Mouse (Mus musculus): ENCODE data around the gene Cabp1.
"Not testable (repeated sequence)": the region's sequence is repeated elsewhere in the genome, so short reads cannot be mapped to it uniquely, and the experiment has no call there.

The Cabp1 gene

DNA sequence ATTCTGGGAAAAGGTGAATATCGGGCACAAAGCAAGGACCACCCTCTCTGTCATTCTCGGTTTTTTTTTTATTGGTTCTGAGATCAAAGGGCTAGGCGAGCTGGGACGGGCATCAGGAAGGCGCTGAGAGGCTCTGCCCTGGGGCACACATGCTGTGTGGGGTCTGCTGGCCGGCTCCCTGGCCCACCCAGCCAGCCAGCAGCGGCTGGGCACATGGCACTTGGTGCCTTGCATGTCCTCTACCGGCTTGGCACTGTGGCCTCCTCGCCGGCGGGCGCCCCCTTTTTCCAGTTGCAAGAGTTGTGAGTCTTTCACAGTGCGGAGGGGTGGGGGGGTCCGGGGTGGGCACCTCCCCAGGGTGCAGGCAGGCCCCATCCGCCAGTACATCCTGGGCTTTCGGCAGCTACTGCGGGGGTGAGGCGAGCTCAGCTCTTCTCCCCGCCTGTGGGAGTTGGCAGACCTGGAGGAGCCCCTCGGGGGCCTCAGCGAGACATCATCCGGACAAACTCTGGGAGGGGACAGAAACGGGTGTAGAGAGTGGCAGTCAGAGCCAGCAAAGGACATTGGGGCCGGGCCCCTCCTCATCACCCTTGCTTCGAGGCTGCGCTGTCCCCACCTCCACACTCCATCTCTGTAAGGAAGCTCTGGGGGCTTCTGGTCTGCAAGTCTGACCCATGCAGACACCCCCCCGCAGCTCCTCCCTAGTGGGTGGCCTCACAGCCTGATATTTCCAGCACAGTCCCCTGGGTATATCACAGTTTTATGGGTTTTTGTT is 25.4 kb downstream of the Cabp1 start:
- peak; percentile 67 for DNase-seq

DNA sequence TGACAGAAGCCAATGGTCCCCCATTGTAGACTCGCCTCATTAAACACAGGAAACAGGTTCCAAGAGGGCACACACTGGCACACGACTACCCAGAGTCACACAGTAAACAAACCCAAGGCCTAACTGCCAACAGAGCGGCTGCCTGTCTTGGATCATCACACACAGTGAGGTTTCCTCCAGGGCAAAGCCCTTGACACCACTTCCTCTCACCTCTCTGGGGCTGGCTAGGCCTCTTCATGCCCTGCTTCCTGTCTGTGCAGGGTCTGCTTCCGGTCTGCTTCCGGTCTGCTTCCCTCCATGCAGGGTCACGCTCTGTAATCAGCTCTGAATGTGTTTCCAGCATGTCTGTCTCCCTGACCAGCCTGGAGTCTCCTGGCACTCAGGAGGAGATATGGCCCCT is 26.8 kb downstream of the Cabp1 start:
- DNase-seq: peak; percentile 80

- peak; percentile 29 for DNase-seq
Observed at GRCm38 (mm10) chr5:115166815-115167194, 27.4 kb downstream of the Cabp1 start.

DNA sequence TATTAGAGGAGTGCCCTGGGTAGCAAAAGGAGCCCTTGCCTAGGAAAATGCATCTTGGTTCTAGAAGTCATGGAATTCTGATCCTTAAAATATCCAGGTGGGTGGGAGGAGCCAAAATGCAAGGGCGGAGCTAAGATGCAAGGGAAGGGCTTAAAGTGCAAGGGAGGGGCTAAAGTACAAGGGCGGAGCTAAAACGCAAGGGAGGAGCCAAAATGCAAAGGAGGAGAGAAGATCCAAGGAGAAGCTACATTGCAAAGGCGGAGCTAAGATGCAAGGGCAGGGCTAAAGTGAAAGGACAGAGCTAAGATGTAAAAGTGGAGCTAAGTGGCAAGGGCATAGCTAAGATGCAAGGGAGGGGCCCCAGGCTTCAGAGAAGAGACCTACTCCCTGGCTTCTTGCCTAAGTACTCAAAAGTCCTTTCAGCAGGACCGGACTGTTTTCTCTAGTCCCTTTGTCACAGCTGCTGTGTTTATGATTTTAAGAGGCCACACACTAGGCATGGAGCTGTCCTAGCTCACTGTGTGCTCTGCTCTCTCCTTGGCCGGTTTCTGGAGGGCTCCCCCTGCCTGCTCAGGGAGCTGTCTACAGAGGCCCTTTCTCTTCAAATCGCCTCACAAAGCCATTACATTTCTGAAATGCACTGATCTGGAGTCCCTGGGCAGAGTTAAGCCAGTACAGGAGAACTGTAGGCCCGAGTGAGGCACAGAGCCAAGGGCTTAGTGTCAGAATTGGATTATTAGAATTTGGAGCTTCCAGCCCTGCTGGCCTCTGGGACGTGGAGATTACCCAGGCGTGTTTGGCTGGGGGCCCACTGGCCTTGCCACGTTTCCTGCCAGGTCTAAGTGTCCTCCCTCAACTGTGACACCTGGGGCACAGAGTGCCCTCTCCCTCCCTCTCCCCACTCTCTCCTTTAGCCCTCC is 28.0 kb downstream of the Cabp1 start:
- DNase-seq: peak; percentile 56

DNA sequence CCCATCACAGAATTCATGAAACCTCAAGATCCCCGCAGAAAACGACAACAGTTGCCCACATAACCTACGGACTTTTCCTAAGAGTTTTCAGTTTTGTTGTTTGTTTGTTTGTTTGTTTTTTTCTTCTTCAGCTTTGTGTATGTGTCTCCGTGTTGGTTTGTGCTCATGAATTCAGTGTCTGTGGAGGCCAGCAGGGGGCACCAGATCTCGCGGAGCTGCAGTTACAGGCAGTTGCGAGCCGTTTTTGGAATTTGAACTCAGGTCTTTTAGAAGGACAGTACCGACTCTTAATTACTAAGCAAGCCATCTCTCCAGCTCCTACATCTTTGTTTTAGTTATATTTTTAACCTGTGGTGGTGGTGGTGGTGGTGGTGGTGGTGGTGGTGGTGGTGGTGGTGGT is 28.8 kb downstream of the Cabp1 start:
- peak; percentile 66 for DNase-seq

- not testable (repeated sequence) for DNase-seq
Observed at GRCm38 (mm10) chr5:115164446-115164845, 29.7 kb downstream of the Cabp1 start.

- DNase-seq: peak; percentile 82
Observed at GRCm38 (mm10) chr5:115163563-115163962, 30.6 kb downstream of the Cabp1 start.

- DNase-seq: not testable (repeated sequence)
Observed at GRCm38 (mm10) chr5:115161940-115162279, 32.3 kb downstream of the Cabp1 start.

DNA sequence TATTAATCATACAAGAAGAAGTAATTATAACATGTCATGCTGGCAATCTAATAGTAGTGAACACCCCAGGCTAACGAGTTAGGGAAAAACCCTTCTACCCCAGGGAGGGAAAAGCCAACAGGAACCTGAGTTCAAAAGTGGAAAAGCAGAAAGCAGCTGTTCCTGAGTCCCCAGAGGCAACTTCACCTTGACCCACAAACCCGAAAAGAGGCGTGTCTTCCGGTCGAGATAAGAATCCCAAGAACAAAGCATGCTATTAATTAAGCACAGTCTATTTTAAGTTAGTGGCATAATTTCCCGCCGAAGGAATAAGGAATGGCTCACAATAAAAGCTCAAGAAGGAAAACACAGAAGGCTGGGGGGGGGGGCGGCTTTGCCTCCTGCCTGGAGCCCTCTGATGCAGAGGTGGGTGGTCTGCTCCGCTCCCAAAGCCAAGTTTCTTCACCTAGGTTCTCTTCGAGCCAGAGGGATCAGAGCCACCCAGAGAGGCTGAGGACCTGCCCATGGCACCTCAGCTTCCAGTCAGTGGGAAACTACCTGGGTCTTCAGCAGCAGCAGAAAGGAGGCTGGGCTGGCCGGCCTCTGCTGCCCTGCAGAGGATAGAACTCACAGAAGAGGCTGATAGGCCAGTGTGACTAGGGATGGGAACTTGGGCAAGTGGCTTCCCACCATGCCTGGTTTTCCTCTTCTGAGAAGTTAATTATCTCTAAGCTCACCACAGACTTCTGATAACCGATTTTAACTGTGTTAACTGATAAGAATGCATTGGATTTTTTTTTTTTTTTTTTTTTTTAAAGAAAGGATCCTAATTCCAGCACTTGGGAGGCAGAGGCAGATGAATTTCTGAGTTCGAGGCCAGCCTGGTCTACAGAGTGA is 32.9 kb downstream of the Cabp1 start:
- no peak for DNase-seq

DNA sequence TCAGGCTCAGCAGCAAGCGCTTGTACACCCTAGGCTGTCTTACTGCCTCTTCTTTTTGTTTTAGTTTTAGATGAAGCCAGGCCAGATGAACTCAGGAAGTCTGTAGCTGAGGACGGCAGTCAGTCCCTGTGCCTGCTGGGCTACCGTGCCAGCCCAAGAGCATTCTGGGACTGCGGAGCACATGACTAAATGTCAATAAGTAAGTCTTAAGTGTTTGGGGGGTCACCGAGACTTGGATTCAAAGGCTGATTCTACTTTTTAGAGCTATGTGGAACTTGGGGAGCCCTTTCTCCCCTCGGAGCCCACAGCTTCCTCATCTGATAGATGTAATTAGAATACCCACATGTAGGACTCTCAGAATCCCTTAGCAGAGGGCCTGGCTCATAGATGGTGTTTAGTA is 33.5 kb downstream of the Cabp1 start:
- DNase-seq: no peak

DNA sequence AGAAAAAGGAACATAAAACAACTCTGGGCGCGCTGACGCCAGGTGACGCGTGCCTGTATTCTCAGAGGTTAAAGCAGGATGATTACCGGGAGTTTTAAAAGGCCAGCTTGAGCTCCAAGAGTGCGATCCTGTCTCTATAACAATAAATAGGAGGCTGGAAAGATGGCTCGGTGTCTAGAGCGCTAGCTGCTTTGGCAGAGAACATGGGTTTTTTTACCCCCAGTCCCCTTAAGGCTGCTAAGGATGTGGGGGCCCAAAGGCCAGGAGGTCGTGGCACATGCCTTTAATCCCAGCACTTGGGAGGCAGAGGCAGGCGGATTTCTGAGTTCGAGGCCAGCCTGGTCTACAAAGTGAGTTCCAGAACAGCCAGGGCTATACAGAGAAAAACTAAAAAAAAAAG is 35.0 kb downstream of the Cabp1 start:
- no peak for DNase-seq

DNA sequence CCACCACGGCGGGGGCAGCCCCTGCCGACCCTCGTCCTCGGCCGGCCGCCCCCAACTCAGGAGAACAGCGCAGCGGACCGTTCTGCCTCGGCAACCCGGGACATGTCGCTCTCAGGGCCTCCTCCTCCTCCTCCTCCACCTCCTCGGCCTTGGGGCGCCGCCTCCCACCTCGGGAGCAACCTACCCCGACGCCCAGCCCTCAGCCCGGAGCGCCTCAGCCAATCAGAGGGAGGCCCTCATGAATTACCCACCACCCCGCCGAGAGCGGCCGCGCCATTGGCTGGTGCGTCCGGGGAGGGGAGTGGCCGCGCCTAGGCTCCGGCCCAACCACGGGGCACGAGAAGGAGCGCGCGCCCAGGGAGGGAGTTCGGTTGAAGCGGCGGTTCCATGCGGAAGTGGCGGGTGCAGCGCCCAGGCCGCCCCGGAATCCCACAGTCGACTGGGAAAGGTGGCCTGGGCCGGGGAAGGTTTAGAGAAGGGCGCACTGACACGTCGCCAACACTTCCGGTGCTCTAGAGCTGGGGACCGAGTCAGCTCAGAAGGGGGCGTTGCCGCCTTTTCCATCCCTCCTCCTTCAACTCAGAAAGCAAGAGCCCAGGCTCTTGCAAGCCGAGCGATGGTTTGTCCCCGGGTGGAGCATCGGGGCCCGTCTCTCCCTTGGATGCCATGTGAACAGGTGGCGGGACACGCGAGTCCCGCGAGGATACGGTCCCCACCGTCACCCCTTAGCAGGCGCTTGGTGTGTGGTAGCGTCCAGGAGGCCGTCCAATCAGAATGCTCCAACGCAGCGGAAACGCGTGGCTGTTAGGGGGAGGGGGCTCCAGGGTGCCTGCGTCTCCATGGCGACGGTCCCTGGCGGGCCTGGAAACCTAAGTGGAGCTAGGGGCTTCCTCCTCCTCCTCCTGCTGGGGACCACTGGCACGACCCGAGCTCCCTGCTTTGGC is 35.9 kb downstream of the Cabp1 start, which contains the start of gene Mlec:
Gene Mlec (minus strand): TSS at position 140 of the 944 bp plus-strand sequence.
- DNase-seq: peak; percentile 97

DNA sequence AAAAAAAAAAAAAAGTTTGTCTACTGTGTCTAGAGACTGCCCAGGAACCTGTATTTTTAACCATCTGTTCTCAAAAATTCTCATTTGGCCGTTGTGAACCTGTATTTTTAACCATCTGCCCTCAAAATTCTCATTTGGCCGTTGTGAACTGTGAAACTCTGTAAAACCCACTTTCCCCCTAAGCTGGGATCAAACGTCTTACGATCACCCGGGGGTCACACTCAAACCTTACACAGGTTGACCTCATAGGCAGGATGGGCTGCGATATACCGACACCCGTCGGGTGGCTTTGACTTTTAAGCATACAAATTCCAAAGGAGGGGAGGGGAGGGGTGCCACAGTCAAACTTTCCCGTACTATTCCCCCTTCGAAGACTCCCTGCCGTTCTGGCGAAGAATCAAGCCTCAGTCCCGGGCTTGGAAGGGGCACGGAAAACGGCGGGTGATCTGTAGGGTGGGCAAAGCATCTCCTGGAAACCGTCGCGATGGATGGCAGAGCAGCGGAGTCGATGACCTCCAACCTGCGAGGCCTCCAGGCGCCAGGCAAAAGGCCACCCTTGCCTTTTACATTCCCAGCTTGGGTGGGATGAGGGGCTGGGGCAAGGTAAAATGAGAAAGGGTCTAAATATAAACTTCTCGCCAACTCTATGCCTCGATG is 37.1 kb downstream of the Cabp1 start:
- peak; percentile 58 for DNase-seq

DNA sequence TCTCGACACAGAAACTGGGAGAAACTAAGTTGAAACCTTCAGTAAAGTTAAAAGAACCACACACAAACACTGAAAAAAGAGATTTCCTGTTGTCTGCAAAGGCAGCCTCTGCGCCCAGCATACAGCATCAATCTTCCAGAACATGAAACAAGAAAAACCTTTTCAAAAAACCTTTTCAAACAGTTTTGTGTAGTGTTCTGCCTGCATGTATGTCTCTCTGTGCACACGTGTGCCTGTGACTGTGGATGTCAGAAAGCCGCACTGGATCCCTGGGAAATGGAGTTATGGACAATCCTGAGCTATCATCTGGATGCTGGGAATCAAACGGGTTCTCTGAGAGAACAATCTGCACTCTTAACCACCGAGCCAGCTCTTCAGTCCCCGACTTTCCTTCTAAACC is 37.8 kb downstream of the Cabp1 start:
- peak; percentile 45 for DNase-seq

DNA sequence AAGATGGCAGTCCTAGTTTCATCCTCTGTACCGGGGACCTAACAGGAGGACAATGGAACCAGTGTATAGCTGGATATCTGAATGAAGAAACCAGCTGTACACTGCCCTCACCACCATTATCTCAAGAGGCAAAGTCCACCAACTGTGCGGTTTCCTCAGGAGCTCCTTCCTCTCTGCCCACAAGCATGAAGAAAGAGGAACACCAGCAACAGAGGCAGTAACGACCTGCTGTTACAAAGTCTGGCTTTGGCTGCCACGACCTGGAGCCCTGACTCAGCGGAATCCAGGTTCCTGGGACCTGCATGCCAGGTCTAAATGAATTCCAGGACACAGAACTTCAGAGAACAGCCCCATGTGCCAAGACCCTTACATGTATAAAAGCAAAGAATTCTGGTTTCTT is 38.4 kb downstream of the Cabp1 start:
- DNase-seq: peak; percentile 54

DNA sequence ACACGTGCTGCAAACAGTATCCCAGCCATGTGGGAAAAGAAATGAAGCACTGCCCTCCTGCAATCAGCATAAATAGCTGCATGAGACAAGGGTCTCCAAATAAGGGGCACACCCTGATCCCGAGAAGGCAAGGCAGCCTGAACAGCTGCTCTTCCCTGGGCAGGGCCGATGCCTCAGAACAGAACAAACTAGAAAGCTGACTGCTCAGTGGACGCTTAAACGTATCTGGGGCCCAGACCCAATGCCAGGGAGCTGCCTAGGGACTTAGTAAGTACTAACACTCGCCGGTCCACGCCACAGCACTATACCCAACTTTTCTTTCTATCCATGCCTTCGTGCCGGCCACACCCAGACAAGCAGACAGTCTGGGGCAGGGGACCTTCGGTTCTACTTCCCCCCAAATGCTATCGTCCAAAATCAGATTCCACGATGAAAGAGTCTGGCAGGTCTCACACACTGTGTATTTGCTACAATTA is 39.0 kb downstream of the Cabp1 start:
- peak; percentile 26 for DNase-seq

DNA sequence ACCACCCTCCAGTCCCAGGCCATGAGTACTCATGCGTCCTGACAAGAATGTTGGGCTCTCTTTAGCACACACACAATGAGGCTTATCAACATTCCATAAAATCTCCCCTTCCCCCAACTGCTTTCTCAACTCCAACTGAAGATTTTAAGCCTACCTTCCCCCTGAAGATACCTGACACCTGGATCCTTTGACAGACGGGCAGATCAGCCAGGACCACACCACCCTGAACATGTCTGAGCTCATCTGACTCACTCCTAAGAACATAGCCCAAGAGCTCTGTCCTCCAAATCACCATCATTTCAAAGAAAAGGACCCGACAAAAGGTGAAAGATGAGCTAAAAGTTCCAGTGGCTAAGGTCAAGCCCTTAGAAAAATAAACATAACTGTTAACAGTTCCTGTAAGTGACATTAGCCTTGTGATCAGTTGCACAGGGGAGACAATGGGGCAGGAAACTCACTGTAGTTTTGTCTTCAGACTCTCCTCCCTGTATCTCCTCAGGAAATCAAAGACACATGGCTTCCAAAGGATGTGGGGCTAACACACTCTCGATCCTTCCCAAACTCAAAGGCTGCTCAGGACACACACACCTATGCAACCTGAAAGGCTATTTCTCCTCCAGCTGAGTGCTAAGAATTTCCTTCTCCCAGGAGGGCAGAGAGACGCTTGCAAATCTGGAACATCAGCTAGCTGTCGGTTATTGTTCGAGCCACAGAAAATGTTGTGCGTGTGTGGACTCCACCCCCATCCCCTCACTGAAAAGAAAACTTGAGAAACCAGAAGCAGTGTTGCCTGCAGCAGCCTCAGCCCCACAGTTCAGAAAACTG is 41.8 kb downstream of the Cabp1 start:
- DNase-seq: no peak

DNA sequence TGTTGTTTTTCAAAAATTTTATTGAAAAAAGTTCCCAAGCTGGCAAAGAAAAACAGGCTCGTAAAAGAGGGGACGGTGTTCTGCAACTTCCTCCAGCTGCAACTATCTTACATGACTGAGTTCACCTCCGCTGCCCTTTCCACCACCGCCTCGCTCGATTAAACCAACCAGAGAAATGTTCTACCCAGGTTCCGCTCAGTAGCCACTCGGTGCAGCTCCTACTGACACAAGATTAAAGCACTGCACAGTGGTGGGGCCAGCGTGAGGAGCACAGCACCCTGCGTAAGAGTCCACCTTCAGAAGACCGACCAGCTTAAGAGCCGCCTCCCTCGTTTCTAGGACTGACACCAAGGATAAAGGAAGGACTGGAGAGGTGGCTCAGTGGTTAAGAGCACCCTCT is 42.7 kb downstream of the Cabp1 start:
- no peak for DNase-seq

- DNase-seq: peak; percentile 23
Observed at GRCm38 (mm10) chr5:115150991-115151390, 43.2 kb downstream of the Cabp1 start.
